Mouse (Mus musculus) erythroblast, adult 5-6 weeks (primary cell): ENCODE data around the gene Synj1. TPM values are rescaled to one million over a fixed set of nuclear protein-coding genes. Genes with fewer than 3 reads are reported as not detected.
A peak's percentile ranks its signal among the peaks of the same experiment; 100 is the strongest.

Experiments
- ATAC-seq: replicated peaks from 2 replicates; pipeline ENCODE4 v1.8.0; 2016; ENCODE audit warnings: moderate number of reproducible peaks, mild to moderate bottlenecking, moderate TSS enrichment, inconsistent platforms; ENCODE audit not compliant: poor library complexity, low FRiP score, severe bottlenecking
- total RNA-seq, 2 experiments: library from RNA; stranded (forward) in 1 of 2; stranded (reverse) in 1 of 2; fragments of 150-400 nt in 1 of 2; fragments of 200-764, 138-1000 nt in 1 of 2; gene quantifications; 2 replicates each; pipeline versions ENCODE4 v1.2.3 to v1.2.4; 2015 to 2017; ENCODE audit warnings: low replicate concordance in 2 of 2

Gene Synj1
- total RNA-seq, 2 experiments from 2014 or later, result 166 to 167 TPM

- no peak for ATAC-seq
Measured at GRCm38 (mm10) chr16:91011847-91012246, 739 bp upstream of the Synj1 start.

GRCm38 (mm10) chr16:91010581-91011020, 507 bp downstream of the Synj1 start:
- ATAC-seq, result peak; percentile 68

- ATAC-seq, result peak; percentile 44
Measured at GRCm38 (mm10) chr16:91009942-91010529, 1.1 kb downstream of the Synj1 start.

- no peak for ATAC-seq
Measured at GRCm38 (mm10) chr16:91004915-91005538, 6.1 kb downstream of the Synj1 start.

- no peak for ATAC-seq
Measured at GRCm38 (mm10) chr16:91001098-91001497, 10.0 kb downstream of the Synj1 start.

- no peak for ATAC-seq
Measured at GRCm38 (mm10) chr16:90999827-91000226, 11.3 kb downstream of the Synj1 start.

GRCm38 (mm10) chr16:90997822-90998221, 13.3 kb downstream of the Synj1 start:
- ATAC-seq, result no peak

- no peak for ATAC-seq
Measured at GRCm38 (mm10) chr16:90996327-90997243, 14.5 kb downstream of the Synj1 start.

- ATAC-seq, result no peak
Measured at GRCm38 (mm10) chr16:90995498-90995897, 15.6 kb downstream of the Synj1 start.

- peak; percentile 39; the same call in 1 of the 2 replicates for ATAC-seq
Measured at GRCm38 (mm10) chr16:90995023-90995422, 16.1 kb downstream of the Synj1 start.

- ATAC-seq, result peak; percentile 12; the same call in 1 of the 2 replicates
Measured at GRCm38 (mm10) chr16:90989162-90989561, 21.9 kb downstream of the Synj1 start.

- ATAC-seq, result peak; percentile 85
Measured at GRCm38 (mm10) chr16:90988665-90989064, 22.4 kb downstream of the Synj1 start.

- peak; percentile 82 for ATAC-seq
Measured at GRCm38 (mm10) chr16:90988039-90988438, 23.1 kb downstream of the Synj1 start.

GRCm38 (mm10) chr16:90971004-90971403, 40.1 kb downstream of the Synj1 start:
- no peak for ATAC-seq

- peak; percentile 49 for ATAC-seq
Measured at GRCm38 (mm10) chr16:90966241-90966640, 44.9 kb downstream of the Synj1 start.

- ATAC-seq, result peak; percentile 89
Measured at GRCm38 (mm10) chr16:90964302-90964701, 46.8 kb downstream of the Synj1 start.

- ATAC-seq, result peak; percentile 42
Measured at GRCm38 (mm10) chr16:90963866-90964265, 47.2 kb downstream of the Synj1 start.

GRCm38 (mm10) chr16:90963231-90963630, 47.9 kb downstream of the Synj1 start:
- ATAC-seq, result no peak

- ATAC-seq, result no peak
Measured at GRCm38 (mm10) chr16:90958301-90959085, 52.6 kb downstream of the Synj1 start.

- ATAC-seq, result no peak
Measured at GRCm38 (mm10) chr16:90955494-90955893, 55.6 kb downstream of the Synj1 start.
